Mouse (Mus musculus) stomach, embryonic 14.5 days (tissue): Measurements from ENCODE around the gene Epo. TPM values are rescaled to one million over a fixed set of nuclear protein-coding genes. Genes with fewer than 3 reads are reported as not detected.

Experiments
- ATAC-seq: fragments of 200-750 bp; cut with Nextera tagmentation; 2 replicates; pipeline ENCODE4 v1.8.0; 2017; ENCODE audit warnings: low read depth, moderate TSS enrichment; ENCODE audit not compliant: insufficient number of reproducible peaks, insufficient read depth, low FRiP score
- H3K27ac ChIP-seq: fragments of 300-500 bp; sonication (generic); 2 replicates; pipeline ENCODE4 v1.5.1; 2014; ENCODE audit warnings: mild to moderate bottlenecking, low read length, moderate library complexity, mixed read lengths
- H3K27me3 ChIP-seq: fragments of 300-500 bp; sonication (generic); 2 replicates; pipeline ENCODE4 v1.6.1; 2014; ENCODE audit warnings: low read length, control low read depth, mixed read lengths; ENCODE audit not compliant: control insufficient read depth, insufficient read depth
- H3K36me3 ChIP-seq: fragments of 300-500 bp; sonication (generic); 2 replicates; pipeline ENCODE4 v1.6.1; 2014; ENCODE audit warnings: mild to moderate bottlenecking, control low read depth, low read length, moderate library complexity, mixed read lengths; ENCODE audit not compliant: control insufficient read depth, insufficient read depth
- H3K4me1 ChIP-seq: fragments of 300-500 bp; sonication (generic); 2 replicates; pipeline ENCODE4 v1.6.1; 2014; ENCODE audit warnings: low read length, control low read depth, mixed read lengths; ENCODE audit not compliant: control insufficient read depth, insufficient read depth
- H3K4me2 ChIP-seq: fragments of 300-500 bp; sonication (generic); replicated peaks from 2 replicates; pipeline ENCODE4 v1.6.1; 2014; ENCODE audit warnings: low read depth, low read length, control low read depth
- H3K4me3 ChIP-seq: fragments of 300-500 bp; sonication (generic); 2 replicates; pipeline ENCODE4 v1.5.1; 2014; ENCODE audit warnings: low read depth, low read length, control low read depth
- H3K9ac ChIP-seq: fragments of 300-500 bp; sonication (generic); replicated peaks from 2 replicates; pipeline ENCODE4 v1.6.1; 2014; ENCODE audit warnings: low read depth, mild to moderate bottlenecking, control low read depth, low read length, moderate library complexity, mixed read lengths
- H3K9me3 ChIP-seq: fragments of 300-500 bp; sonication (generic); 2 replicates; pipeline ENCODE4 v1.6.1; 2016; ENCODE audit warnings: low read depth, low read length, control low read depth; ENCODE audit not compliant: control insufficient read depth
- WGBS: fragments of 180-500 bp; shearing (Covaris S2); extraction: QIAGEN DNeasy Blood & Tissue Kit; methylation state at CpG from one replicate; pipeline ENCODE4 v1.1.7; 2014; 5-methylcytosine and 5-hydroxymethylcytosine counted together
- polyA plus RNA-seq: library from polyadenylated mRNA; unstranded; fragments of >200 nt; fragmentation: Nextera tagmentation; extraction: Ambion mirVana; gene quantifications from 2 replicates; pipeline ENCODE4 v1.2.1, GENCODE M21; 2014

Epo gene
- polyA plus RNA-seq, 1 experiment from 2014 or later: 0.38 TPM

- peaks cover 71% of the 10 kb centered on the region for H3K36me3 ChIP-seq
- WGBS: 89% methylated on average over 27 of the region's 27 CpGs
Measured at GRCm38 (mm10) chr5:137519691-137520550, 13.1 kb downstream of the Epo start.

GRCm38 (mm10) chr5:137518436-137518835 lies 14.6 kb downstream of the Epo start, which contains the start of gene Gigyf1:
TSS of gene Gigyf1 (plus strand) at chr5:137518548.
- 68% methylated on average over 5 of the region's 5 CpGs for WGBS
- no peaks in the 10 kb centered on the region for H3K9me3 ChIP-seq
- H3K4me2 ChIP-seq: no peak within 1 kb of the TSS
- H3K27ac ChIP-seq: no peak within 1 kb of the TSS
- no peak within 1 kb of the TSS for H3K9ac ChIP-seq
- H3K27me3 ChIP-seq: no peaks in the 10 kb centered on the region
- no peak within 1 kb of the TSS for H3K4me3 ChIP-seq
- no peaks in the 10 kb centered on the region for H3K4me1 ChIP-seq
- no peak for ATAC-seq
- peaks cover 63% of the 10 kb centered on the region for H3K36me3 ChIP-seq

More at GRCm38 (mm10) chr5:137519691-137520550, 13.1 kb downstream of the Epo start:
- H3K4me1 ChIP-seq: no peaks in the 10 kb centered on the region
- ATAC-seq: no peak
- H3K4me2 ChIP-seq: no peak overlapping the region
- H3K27ac ChIP-seq: no peak overlapping the region
- no peak overlapping the region for H3K4me3 ChIP-seq
- H3K9ac ChIP-seq: no peak overlapping the region
- no peaks in the 10 kb centered on the region for H3K27me3 ChIP-seq
- H3K9me3 ChIP-seq: no peaks in the 10 kb centered on the region

- Histone ChIP-seq H3K27ac (no peak overlapping the region), H3K4me1 (peaks cover 14% of the 10 kb centered on the region), H3K4me3 (no peak overlapping the region), H3K4me2 (no peak overlapping the region), H3K36me3 (peaks cover 27% of the 10 kb centered on the region), H3K9ac (no peak overlapping the region), H3K9me3 (no peaks in the 10 kb centered on the region), H3K27me3 (no peaks in the 10 kb centered on the region)
- WGBS: 92% methylated on average over 3 of the region's 3 CpGs
- no peak for ATAC-seq
Measured at GRCm38 (mm10) chr5:137514811-137515210, 18.2 kb downstream of the Epo start.

- 82% methylated on average over 12 of the region's 12 CpGs for WGBS
- Histone ChIP-seq H3K27ac (no peak overlapping the region), H3K4me1 (peaks cover 14% of the 10 kb centered on the region), H3K36me3 (peaks cover 21% of the 10 kb centered on the region), H3K27me3 (no peaks in the 10 kb centered on the region), H3K9me3 (no peaks in the 10 kb centered on the region), H3K4me3 (no peak overlapping the region), H3K9ac (no peak overlapping the region), H3K4me2 (no peak overlapping the region)
- no peak for ATAC-seq
Measured at GRCm38 (mm10) chr5:137513951-137514721, 18.9 kb downstream of the Epo start.

GRCm38 (mm10) chr5:137512847-137513794 lies 19.9 kb downstream of the Epo start:
- H3K4me1 ChIP-seq: peaks cover 14% of the 10 kb centered on the region
- 78% methylated on average over 11 of the region's 11 CpGs for WGBS
- H3K27ac ChIP-seq: no peak overlapping the region
- H3K9me3 ChIP-seq: no peaks in the 10 kb centered on the region
- H3K36me3 ChIP-seq: peaks cover 11% of the 10 kb centered on the region; the same call in 1 of the 2 replicates
- H3K4me2 ChIP-seq: no peak overlapping the region
- no peak overlapping the region for H3K9ac ChIP-seq
- no peaks in the 10 kb centered on the region for H3K27me3 ChIP-seq
- H3K4me3 ChIP-seq: no peak overlapping the region
- ATAC-seq: no peak

- no peak overlapping the region for H3K27ac ChIP-seq
- no peaks in the 10 kb centered on the region for H3K27me3 ChIP-seq
- WGBS: 53% methylated on average over 3 of the region's 3 CpGs
- H3K4me2 ChIP-seq: peak overlapping the region; percentile 68
- peak overlapping the region; percentile 98; the same call in 1 of the 2 replicates for H3K9ac ChIP-seq
- ATAC-seq: no peak
- H3K4me3 ChIP-seq: peak overlapping the region; percentile 100
- H3K36me3 ChIP-seq: peaks cover 7% of the 10 kb centered on the region; the same call in 1 of the 2 replicates
- H3K4me1 ChIP-seq: peaks cover 14% of the 10 kb centered on the region
- no peaks in the 10 kb centered on the region for H3K9me3 ChIP-seq
Measured at GRCm38 (mm10) chr5:137511706-137512105, 21.3 kb downstream of the Epo start.

- Histone ChIP-seq H3K27ac (peak overlapping the region; percentile 80), H3K36me3 (peaks cover 7% of the 10 kb centered on the region; the same call in 1 of the 2 replicates), H3K4me3 (peak overlapping the region; percentile 100), H3K9ac (peak overlapping the region; percentile 98), H3K4me2 (peak overlapping the region; percentile 68), H3K4me1 (peaks cover 14% of the 10 kb centered on the region), H3K27me3 (no peaks in the 10 kb centered on the region), H3K9me3 (no peaks in the 10 kb centered on the region)
- ATAC-seq: peak; percentile 35
- under 1% methylated on average over 47 of the region's 83 CpGs for WGBS
Measured at GRCm38 (mm10) chr5:137510573-137511390, 22.3 kb downstream of the Epo start.
